Mouse (Mus musculus): ENCODE measurements around the gene Gm15107. TPM values are rescaled to one million over a fixed set of nuclear protein-coding genes. Genes with fewer than 3 reads are reported as not detected.
"Not testable (repeated sequence)": the region's sequence is repeated elsewhere in the genome, so short reads cannot be mapped to it uniquely, and the experiment has no call there.

Gm15107 gene
- not detected in 2 replicates for polyA plus RNA-seq (2015; fragmentation: Nextera tagmentation; extraction: Ambion mirVana)

DNA sequence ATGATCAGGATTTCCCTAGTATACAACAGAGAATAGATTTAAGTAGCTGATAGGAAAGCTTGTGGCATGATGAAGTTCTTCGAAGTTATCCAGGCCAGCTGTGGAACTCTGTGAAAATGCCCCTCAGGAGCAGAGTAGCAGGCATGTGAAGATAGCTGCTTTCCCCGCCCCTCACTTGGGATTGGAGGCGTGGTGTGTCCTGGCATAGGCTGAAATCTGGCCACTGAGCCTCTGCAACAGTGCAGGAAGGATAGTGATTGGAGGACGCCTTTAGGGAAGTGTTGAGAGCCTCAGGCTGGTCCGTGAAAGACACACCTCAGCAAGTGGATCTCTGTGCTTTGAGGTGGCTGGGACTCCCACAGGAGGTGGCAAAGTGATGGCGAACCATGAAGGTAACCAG, at the start of gene Gm15107:
Gm15107 (plus strand) TSS at position 301 of the 400 bp plus-strand sequence.
- not testable (repeated sequence) for H3K27ac ChIP-seq; ATAC-seq; H3K36me3 ChIP-seq; H3K27me3 ChIP-seq; H3K4me3 ChIP-seq (replicated peaks); H3K4me1 ChIP-seq (replicated peaks); H3K4me2 ChIP-seq (replicated peaks); H3K9ac ChIP-seq (replicated peaks); H3K9me3 ChIP-seq
- WGBS = 78% methylated on average over 1 of the region's 6 CpGs

Other genes with a start within 250 kb of the Gm15107 start
- not detected in 2 replicates for gene Gm15080, start 187.7 kb upstream of the Gm15107 start, polyA plus RNA-seq (2015; fragmentation: Nextera tagmentation; extraction: Ambion mirVana)

Measured in midbrain, embryonic 13.5 days (tissue).